Mouse (Mus musculus): ENCODE data around the gene Mrpl55. TPM values are rescaled to one million over a fixed set of nuclear protein-coding genes. Genes with fewer than 3 reads are reported as not detected.

Gene Mrpl55
- polyA plus RNA-seq, 1 experiment from 2014 or later = 96.5 TPM

GRCm38 (mm10) chr11:59212892-59213494 is 10.7 kb downstream of the Mrpl55 start:
- Histone ChIP-seq H3K36me3 (ENCODE audit: control insufficient read depth, insufficient read depth) (peaks cover 32% of the 10 kb centered on the region), H3K4me2 (replicated peaks; ENCODE audit: low read depth) (no peak overlapping the region), H3K27ac (ENCODE audit: low read depth, low read length) (no peak overlapping the region), H3K9me3 (ENCODE audit: control insufficient read depth) (no peaks in the 10 kb centered on the region), H3K9ac (ENCODE audit: low read depth, low read length) (no peak overlapping the region), H3K27me3 (replicated peaks; ENCODE audit: control insufficient read depth, insufficient read depth, low read length) (no peaks in the 10 kb centered on the region), H3K4me3 (ENCODE audit: low read depth, low read length) (no peak overlapping the region), H3K4me1 (replicated peaks; ENCODE audit: control insufficient read depth, insufficient read depth, low read length) (0 out of 2 replicates have a peak, but pooled peaks cover 3% of the 10 kb centered on the region)
- ATAC-seq = no peak
- TF ChIP-seq CTCF (IDR thresholded peaks at IDR 0.05; ENCODE audit: low read depth) = no peak
- WGBS = 88% methylated on average over 12 of the region's 12 CpGs

GRCm38 (mm10) chr11:59216955-59217354 is 14.7 kb downstream of the Mrpl55 start:
- Histone ChIP-seq H3K4me3 (ENCODE audit: low read depth, low read length) (no peak overlapping the region), H3K36me3 (ENCODE audit: control insufficient read depth, insufficient read depth) (peaks cover 8% of the 10 kb centered on the region), H3K27me3 (replicated peaks; ENCODE audit: control insufficient read depth, insufficient read depth, low read length) (no peaks in the 10 kb centered on the region), H3K9ac (ENCODE audit: low read depth, low read length) (no peak overlapping the region), H3K27ac (ENCODE audit: low read depth, low read length) (no peak overlapping the region), H3K4me2 (replicated peaks; ENCODE audit: low read depth) (no peak overlapping the region), H3K9me3 (ENCODE audit: control insufficient read depth) (no peaks in the 10 kb centered on the region), H3K4me1 (replicated peaks; ENCODE audit: control insufficient read depth, insufficient read depth, low read length) (peaks cover 14% of the 10 kb centered on the region)
- no peak for TF ChIP-seq CTCF (IDR thresholded peaks at IDR 0.05; ENCODE audit: low read depth)
- WGBS = 74% methylated on average over 3 of the region's 3 CpGs
- ATAC-seq = no peak

- Histone ChIP-seq H3K36me3 (ENCODE audit: control insufficient read depth, insufficient read depth) (peaks cover under 1% of the 10 kb centered on the region), H3K4me2 (replicated peaks; ENCODE audit: low read depth) (peak overlapping the region; percentile 24; the same call in 1 of the 2 replicates), H3K9ac (ENCODE audit: low read depth, low read length) (no peak overlapping the region), H3K4me3 (ENCODE audit: low read depth, low read length) (no peak overlapping the region), H3K4me1 (replicated peaks; ENCODE audit: control insufficient read depth, insufficient read depth, low read length) (peaks cover 22% of the 10 kb centered on the region), H3K27ac (ENCODE audit: low read depth, low read length) (no peak overlapping the region), H3K9me3 (ENCODE audit: control insufficient read depth) (no peaks in the 10 kb centered on the region), H3K27me3 (replicated peaks; ENCODE audit: control insufficient read depth, insufficient read depth, low read length) (no peaks in the 10 kb centered on the region)
- TF ChIP-seq CTCF (IDR thresholded peaks at IDR 0.05; ENCODE audit: low read depth) = no peak
- peak; percentile 43 for ATAC-seq
- 40% methylated on average over 4 of the region's 4 CpGs for WGBS
Measured at GRCm38 (mm10) chr11:59218389-59218998, 16.2 kb downstream of the Mrpl55 start.

- peak; percentile 71 for TF ChIP-seq CTCF (IDR thresholded peaks at IDR 0.05; ENCODE audit: low read depth)
- no peak overlapping the region for H3K4me2 ChIP-seq (replicated peaks; ENCODE audit: low read depth)
- H3K9ac ChIP-seq (ENCODE audit: low read depth, low read length) = no peak overlapping the region
- no peaks in the 10 kb centered on the region for H3K9me3 ChIP-seq (ENCODE audit: control insufficient read depth)
- H3K36me3 ChIP-seq (ENCODE audit: control insufficient read depth, insufficient read depth) = peaks cover 4% of the 10 kb centered on the region
- no peak for ATAC-seq
- peaks cover 22% of the 10 kb centered on the region for H3K4me1 ChIP-seq (replicated peaks; ENCODE audit: control insufficient read depth, insufficient read depth, low read length)
- no peak overlapping the region for H3K27ac ChIP-seq (ENCODE audit: low read depth, low read length)
- H3K4me3 ChIP-seq (ENCODE audit: low read depth, low read length) = no peak overlapping the region
- H3K27me3 ChIP-seq (replicated peaks; ENCODE audit: control insufficient read depth, insufficient read depth, low read length) = no peaks in the 10 kb centered on the region
Measured at GRCm38 (mm10) chr11:59219064-59219463, 16.8 kb downstream of the Mrpl55 start.

GRCm38 (mm10) chr11:59221604-59222003 is 19.3 kb downstream of the Mrpl55 start:
- Histone ChIP-seq H3K36me3 (ENCODE audit: control insufficient read depth, insufficient read depth) (peaks cover 4% of the 10 kb centered on the region; the same call in 1 of the 2 replicates), H3K4me3 (ENCODE audit: low read depth, low read length) (no peak overlapping the region), H3K4me2 (replicated peaks; ENCODE audit: low read depth) (no peak overlapping the region), H3K27ac (ENCODE audit: low read depth, low read length) (no peak overlapping the region), H3K27me3 (replicated peaks; ENCODE audit: control insufficient read depth, insufficient read depth, low read length) (no peaks in the 10 kb centered on the region), H3K9me3 (ENCODE audit: control insufficient read depth) (no peaks in the 10 kb centered on the region), H3K9ac (ENCODE audit: low read depth, low read length) (no peak overlapping the region), H3K4me1 (replicated peaks; ENCODE audit: control insufficient read depth, insufficient read depth, low read length) (peaks cover 31% of the 10 kb centered on the region)
- no peak for ATAC-seq
- TF ChIP-seq CTCF (IDR thresholded peaks at IDR 0.05; ENCODE audit: low read depth) = no peak

- Histone ChIP-seq H3K9me3 (ENCODE audit: control insufficient read depth) (no peaks in the 10 kb centered on the region), H3K36me3 (ENCODE audit: control insufficient read depth, insufficient read depth) (peaks cover 4% of the 10 kb centered on the region; the same call in 1 of the 2 replicates), H3K4me3 (ENCODE audit: low read depth, low read length) (no peak overlapping the region), H3K9ac (ENCODE audit: low read depth, low read length) (no peak overlapping the region), H3K27me3 (replicated peaks; ENCODE audit: control insufficient read depth, insufficient read depth, low read length) (no peaks in the 10 kb centered on the region), H3K4me2 (replicated peaks; ENCODE audit: low read depth) (no peak overlapping the region; the same call in 1 of the 2 replicates), H3K27ac (ENCODE audit: low read depth, low read length) (no peak overlapping the region; the same call in 1 of the 2 replicates), H3K4me1 (replicated peaks; ENCODE audit: control insufficient read depth, insufficient read depth, low read length) (peaks cover 31% of the 10 kb centered on the region)
- no peak for TF ChIP-seq CTCF (IDR thresholded peaks at IDR 0.05; ENCODE audit: low read depth)
- WGBS = 65% methylated on average over 4 of the region's 4 CpGs
- ATAC-seq = no peak
Measured at GRCm38 (mm10) chr11:59222306-59222705, 20.0 kb downstream of the Mrpl55 start.

Measured in intestine, postnatal 0 days (tissue).